Mouse (Mus musculus) spleen, postnatal 36 days (tissue): ENCODE data around the gene Fmod.

Source experiments
- DNase-seq, 2 experiments: peaks; one replicate each; pipeline ENCODE4 v3.0.0; 2022; ENCODE audit warnings: low spot score in 2 of 2, mixed read lengths in 1 of 2

Fmod gene

DNA sequence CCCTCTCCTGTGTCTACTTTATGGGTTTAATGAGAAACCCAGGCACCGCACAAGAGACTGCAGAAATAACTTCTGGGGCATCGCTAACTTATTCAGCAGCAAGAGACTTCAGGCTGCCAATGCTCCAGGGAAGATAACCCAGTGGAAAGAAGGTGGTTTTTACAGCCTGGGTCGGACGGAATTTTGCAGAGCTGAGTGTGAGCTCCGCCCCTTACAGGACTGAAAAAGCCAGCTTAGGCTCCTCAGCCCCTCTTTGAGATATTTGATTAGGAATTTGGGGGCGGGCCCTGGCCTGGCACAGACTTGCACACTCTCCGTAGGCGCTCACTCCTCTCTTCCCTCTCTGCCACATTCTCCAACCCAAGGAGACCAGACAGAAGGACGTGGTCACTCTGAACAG lies at the start of gene Fmod:
Gene Fmod (plus strand): TSS at position 83 of the 400 bp plus-strand sequence.
- no peak for DNase-seq

GRCm38 (mm10) chr1:133988845-133989244 lies 48.2 kb upstream of the Fmod start:
- DNase-seq: no peak

GRCm38 (mm10) chr1:133991277-133991676 lies 45.8 kb upstream of the Fmod start:
- no peak for DNase-seq

GRCm38 (mm10) chr1:134005490-134005889 lies 31.6 kb upstream of the Fmod start:
- no peak for DNase-seq

DNA sequence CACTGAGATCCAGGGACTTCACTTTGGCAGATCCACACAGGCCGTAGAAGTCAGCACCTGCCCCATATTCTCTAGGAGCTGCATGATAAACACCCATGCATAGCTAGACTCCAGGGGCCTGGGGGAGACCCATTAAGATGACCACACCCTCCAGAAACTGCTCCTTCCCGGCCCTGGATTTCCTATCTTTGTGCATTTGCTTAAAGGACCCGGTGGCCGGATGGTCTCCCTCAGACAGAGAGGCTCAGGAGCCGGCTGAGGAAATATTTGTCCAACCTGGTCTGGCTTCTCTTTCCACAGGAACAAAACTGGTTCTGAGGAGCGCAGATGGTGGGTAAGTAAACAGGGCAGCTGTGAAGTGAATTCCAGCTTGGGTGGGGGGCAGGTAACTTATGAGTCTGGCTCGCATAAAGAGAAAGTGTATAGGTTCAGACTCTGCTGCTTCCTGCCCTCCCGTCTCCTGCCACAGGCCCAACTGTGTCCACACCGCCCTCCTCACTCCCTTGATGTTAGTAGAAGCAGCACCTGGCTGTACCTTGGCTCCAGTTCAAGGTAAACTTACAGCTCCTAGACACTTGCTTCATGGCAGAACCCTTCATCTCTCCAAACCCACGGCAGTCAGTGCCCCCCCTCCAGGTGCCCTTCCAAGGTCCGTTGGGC lies 30.8 kb upstream of the Fmod start:
- DNase-seq: no peak

GRCm38 (mm10) chr1:134024293-134024971 lies 12.6 kb upstream of the Fmod start:
- no peak for DNase-seq

GRCm38 (mm10) chr1:134025975-134026374 lies 11.1 kb upstream of the Fmod start:
- no peak for DNase-seq

- DNase-seq: no peak
Measured at GRCm38 (mm10) chr1:134026741-134027140, 10.3 kb upstream of the Fmod start.

DNA sequence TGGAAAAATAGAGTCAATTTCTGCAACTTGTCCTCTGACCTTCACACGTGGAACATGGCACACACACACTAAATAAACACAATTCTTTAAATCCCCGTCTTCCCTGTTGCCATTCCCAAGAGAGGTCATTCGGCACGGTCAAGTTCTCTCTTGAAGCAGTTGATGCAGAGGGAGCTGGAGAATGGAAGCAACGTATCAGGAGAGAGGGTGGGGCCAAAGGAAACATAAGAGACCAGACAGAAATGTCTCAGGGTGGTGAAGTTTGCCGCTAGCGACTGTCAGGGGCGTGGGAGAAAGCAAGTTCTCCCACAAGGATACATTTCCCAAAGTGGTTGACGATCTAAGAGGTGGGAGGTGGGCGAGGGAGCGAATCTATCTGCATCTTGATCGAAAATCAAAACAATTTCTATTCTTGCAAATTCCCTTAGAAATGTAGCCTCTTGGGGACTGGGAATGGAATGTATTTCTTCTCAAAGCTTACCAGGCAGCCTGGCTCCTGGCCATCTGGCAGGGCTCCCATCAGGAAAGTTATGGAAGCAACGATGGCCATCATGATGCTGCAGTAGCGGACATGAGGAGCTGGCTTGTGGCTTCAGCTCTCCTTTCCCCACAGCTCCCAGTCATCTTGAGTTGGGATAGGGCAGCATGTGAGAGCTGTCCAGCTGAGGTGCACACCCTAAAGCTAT lies 8.8 kb upstream of the Fmod start:
- no peak for DNase-seq

- no peak for DNase-seq
Measured at GRCm38 (mm10) chr1:134036492-134036891, 562 bp upstream of the Fmod start.

- DNase-seq: no peak
Measured at GRCm38 (mm10) chr1:134038336-134038735, 1.3 kb downstream of the Fmod start.

DNA sequence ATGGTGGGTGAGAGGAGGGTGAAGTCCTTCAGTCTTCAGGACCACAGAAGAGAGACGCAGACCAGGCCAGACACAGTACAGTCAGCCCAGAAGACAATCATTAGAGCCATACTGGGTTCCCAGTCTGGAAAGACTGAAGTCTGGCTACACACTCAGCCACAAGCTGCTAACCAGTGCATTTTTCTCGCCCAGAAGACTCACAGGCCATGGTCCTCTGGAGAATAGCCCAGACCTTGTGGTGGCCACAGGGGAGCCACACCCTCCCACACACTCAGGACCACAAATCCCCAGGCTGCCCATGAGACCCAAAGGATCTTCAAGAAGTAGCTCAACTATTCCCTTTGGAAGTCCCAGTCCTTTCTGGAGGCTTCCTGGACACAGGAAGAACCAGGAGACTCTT lies 2.3 kb downstream of the Fmod start:
- no peak for DNase-seq

- no peak for DNase-seq
Measured at GRCm38 (mm10) chr1:134041900-134042299, 4.8 kb downstream of the Fmod start.

DNA sequence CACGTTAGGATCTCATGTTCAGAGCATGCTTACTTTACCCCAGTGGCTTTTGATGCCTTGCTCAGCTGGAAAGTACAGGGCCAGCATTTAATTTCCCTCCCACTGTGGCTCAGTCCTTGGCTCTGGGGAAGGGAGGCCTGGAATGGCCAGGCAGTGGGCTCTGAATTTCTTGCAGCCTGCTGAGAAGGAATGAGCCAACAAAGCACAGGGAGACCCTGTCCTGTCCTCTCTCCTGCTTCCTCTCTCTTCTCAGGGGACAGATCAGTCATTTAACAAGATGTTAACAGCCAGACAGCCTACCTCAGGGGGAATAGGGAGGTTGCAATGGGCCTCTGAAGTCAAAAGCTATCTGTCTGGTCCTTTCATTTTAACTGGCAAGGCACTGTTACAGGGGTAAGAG lies 5.3 kb downstream of the Fmod start:
- no peak for DNase-seq

GRCm38 (mm10) chr1:134044805-134045204 lies 7.8 kb downstream of the Fmod start:
- DNase-seq: no peak

DNA sequence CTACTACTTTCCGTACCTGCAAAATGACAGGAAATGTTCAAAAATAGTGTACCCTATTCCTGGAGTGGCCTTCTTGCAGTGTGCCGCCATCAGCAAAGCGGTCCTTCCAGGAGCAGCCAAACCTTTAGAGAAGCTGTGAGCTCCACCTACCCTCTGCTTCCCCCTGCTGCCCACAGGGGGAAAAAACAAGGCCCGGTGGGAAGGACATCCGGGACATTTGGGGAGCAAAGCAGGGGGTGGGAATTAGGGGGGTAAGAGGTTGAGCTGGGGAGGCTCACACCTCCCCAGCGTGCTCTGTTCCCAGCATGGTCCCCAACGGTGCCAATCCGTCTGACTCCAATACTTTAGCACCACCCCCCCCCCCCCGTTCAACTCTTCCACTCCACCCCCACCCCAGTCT lies 8.9 kb downstream of the Fmod start:
- DNase-seq: peak in 1 of 2 experiments; percentile 41

- no peak for DNase-seq
Measured at GRCm38 (mm10) chr1:134046387-134046786, 9.3 kb downstream of the Fmod start.

DNA sequence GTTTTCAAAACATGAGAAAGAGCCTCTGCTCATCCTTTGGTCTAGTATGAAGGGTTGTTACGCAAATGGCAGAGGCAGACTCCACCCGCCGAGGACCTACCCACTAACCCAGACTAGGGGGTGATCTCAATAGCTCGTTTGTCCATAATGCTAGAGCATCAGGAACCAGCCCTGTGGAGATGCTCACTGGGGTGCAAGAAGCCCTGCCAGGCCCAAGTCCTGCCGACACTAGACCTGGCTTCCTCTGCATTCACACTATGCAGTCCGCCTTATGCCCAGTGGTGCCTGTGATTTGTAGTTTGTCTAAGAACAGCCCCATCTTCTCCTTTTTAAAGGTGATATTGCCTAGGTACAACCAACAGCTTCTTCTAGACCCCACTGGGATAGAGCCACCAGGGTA lies 10.4 kb downstream of the Fmod start:
- no peak for DNase-seq

DNA sequence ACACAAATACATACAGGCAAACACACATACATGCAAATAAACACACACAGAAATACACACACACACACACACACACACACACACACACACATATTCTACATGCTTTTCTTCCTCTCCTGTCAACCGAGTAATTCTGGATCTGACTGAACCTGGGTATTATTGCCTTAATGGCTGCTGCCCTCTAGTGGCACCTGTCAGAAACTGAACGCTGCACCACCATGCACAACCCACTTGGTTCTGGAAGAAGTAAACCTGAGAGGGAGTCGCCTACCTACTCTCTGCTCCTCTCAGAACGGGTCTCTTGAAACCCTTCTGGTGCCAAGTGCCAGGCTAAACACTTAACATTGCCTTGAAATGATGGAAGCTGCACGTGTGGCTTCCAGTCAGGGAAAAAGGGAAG lies 11.7 kb downstream of the Fmod start:
- DNase-seq: peak; percentile 43 to 63

DNA sequence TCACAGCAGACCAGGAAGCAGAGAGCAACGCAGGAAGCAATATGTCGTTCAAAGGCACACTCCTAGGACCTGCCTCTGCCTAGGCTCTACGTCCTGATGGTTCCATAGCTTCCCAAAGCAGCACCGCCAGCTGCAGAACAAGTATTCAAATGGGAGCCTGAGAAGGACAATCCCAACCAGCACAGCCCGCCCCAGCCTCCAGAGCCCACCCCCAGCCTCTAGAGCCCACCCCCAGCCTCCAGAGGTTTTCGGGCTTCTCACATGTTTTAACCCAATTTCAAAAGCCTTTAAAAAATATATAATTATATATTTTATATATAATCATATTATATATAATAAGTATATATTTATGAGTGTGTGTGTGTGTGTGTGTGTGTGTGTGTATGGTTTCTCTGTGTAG lies 12.5 kb downstream of the Fmod start:
- DNase-seq: no peak

DNA sequence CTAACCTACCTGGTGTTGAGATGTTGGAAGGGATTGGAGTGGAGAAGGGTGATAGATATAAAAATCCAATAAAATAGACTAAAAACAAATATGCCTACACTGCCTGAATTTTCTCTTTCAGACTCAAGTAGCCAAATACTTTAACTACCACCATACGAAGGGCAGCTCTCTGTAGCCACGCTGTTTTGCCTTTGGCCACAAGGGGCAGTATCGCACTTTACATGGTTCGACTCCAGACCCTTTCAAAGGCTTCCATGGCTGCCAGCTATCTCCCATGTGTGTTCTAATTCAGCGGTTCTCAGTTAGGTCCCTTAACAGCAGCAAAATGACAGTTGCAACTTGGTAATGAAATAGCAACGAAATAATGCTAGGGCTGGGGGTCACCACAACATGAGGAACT lies 16.2 kb downstream of the Fmod start:
- peak; percentile 74 to 84 for DNase-seq

- no peak for DNase-seq
Measured at GRCm38 (mm10) chr1:134055058-134055457, 18.0 kb downstream of the Fmod start.

GRCm38 (mm10) chr1:134055666-134056245 lies 18.7 kb downstream of the Fmod start:
- DNase-seq: no peak
